Mouse (Mus musculus): Measurements from ENCODE around the gene Enpep.

- TF ChIP-seq CTCF (IDR thresholded peaks at IDR 0.05; ENCODE audit: borderline replicate concordance, insufficient read depth, low read length), result no peak
- TF ChIP-seq POLR2A (IDR thresholded peaks at IDR 0.05; ENCODE audit: low read depth, low read length), result no peak
Measured at GRCm38 (mm10) chr3:129279441-129279840, 53.1 kb downstream of the Enpep start.
